Mouse (Mus musculus): Measurements from ENCODE around the gene Clec3a. TPM values are rescaled to one million over a fixed set of nuclear protein-coding genes. Genes with fewer than 3 reads are reported as not detected.

Clec3a gene
- not detected for total RNA-seq (2021)

GRCm38 (mm10) chr8:114417786-114418185 lies at the start of gene Clec3a:
Clec3a (plus strand) TSS chr8:114418086.
- DNase-seq (ENCODE audit: extremely low spot score in 1 of 2, low spot score in 1 of 2) = no peak

- DNase-seq (ENCODE audit: extremely low spot score in 1 of 2, low spot score in 1 of 2) = peak; percentile 72 to 95
Measured at GRCm38 (mm10) chr8:114369038-114369976, 48.6 kb upstream of the Clec3a start.

- DNase-seq (ENCODE audit: extremely low spot score in 1 of 2, low spot score in 1 of 2) = no peak
Measured at GRCm38 (mm10) chr8:114374390-114374789, 43.5 kb upstream of the Clec3a start.

- DNase-seq (ENCODE audit: extremely low spot score in 1 of 2, low spot score in 1 of 2) = no peak
Measured at GRCm38 (mm10) chr8:114384189-114384588, 33.7 kb upstream of the Clec3a start.

- no peak for DNase-seq (ENCODE audit: extremely low spot score in 1 of 2, low spot score in 1 of 2)
Measured at GRCm38 (mm10) chr8:114387494-114387893, 30.4 kb upstream of the Clec3a start.

- DNase-seq (ENCODE audit: extremely low spot score in 1 of 2, low spot score in 1 of 2) = no peak
Measured at GRCm38 (mm10) chr8:114390465-114391254, 27.2 kb upstream of the Clec3a start.

- DNase-seq (ENCODE audit: extremely low spot score in 1 of 2, low spot score in 1 of 2) = no peak
Measured at GRCm38 (mm10) chr8:114398326-114398725, 19.6 kb upstream of the Clec3a start.

GRCm38 (mm10) chr8:114399273-114399672 lies 18.6 kb upstream of the Clec3a start:
- DNase-seq (ENCODE audit: extremely low spot score in 1 of 2, low spot score in 1 of 2) = no peak

GRCm38 (mm10) chr8:114401679-114402078 lies 16.2 kb upstream of the Clec3a start:
- no peak for DNase-seq (ENCODE audit: extremely low spot score in 1 of 2, low spot score in 1 of 2)

- DNase-seq (ENCODE audit: extremely low spot score in 1 of 2, low spot score in 1 of 2) = no peak
Measured at GRCm38 (mm10) chr8:114411421-114411820, 6.5 kb upstream of the Clec3a start.

- DNase-seq (ENCODE audit: extremely low spot score in 1 of 2, low spot score in 1 of 2) = no peak
Measured at GRCm38 (mm10) chr8:114418486-114418885, 600 bp downstream of the Clec3a start.

- DNase-seq (ENCODE audit: extremely low spot score in 1 of 2, low spot score in 1 of 2) = no peak
Measured at GRCm38 (mm10) chr8:114418904-114419303, 1.0 kb downstream of the Clec3a start.

- no peak for DNase-seq (ENCODE audit: extremely low spot score in 1 of 2, low spot score in 1 of 2)
Measured at GRCm38 (mm10) chr8:114421544-114421943, 3.7 kb downstream of the Clec3a start.

GRCm38 (mm10) chr8:114438236-114438635 lies 20.4 kb downstream of the Clec3a start:
- DNase-seq (ENCODE audit: extremely low spot score in 1 of 2, low spot score in 1 of 2) = peak; percentile 50 to 84

- peak; percentile 100 for DNase-seq (ENCODE audit: extremely low spot score in 1 of 2, low spot score in 1 of 2)
Measured at GRCm38 (mm10) chr8:114439334-114440204, 21.7 kb downstream of the Clec3a start, which contains the start of gene Wwox. Wwox (plus strand) TSS chr8:114439655.

- no peak for DNase-seq (ENCODE audit: extremely low spot score in 1 of 2, low spot score in 1 of 2)
Measured at GRCm38 (mm10) chr8:114440205-114440589, 22.3 kb downstream of the Clec3a start.

- DNase-seq (ENCODE audit: extremely low spot score in 1 of 2, low spot score in 1 of 2) = peak in 1 of 2 experiments; percentile 37
Measured at GRCm38 (mm10) chr8:114441616-114442015, 23.7 kb downstream of the Clec3a start.

GRCm38 (mm10) chr8:114446884-114447283 lies 29.0 kb downstream of the Clec3a start:
- no peak for DNase-seq (ENCODE audit: extremely low spot score in 1 of 2, low spot score in 1 of 2)

- DNase-seq (ENCODE audit: extremely low spot score in 1 of 2, low spot score in 1 of 2) = no peak
Measured at GRCm38 (mm10) chr8:114452278-114452677, 34.4 kb downstream of the Clec3a start.

GRCm38 (mm10) chr8:114452781-114453221 lies 34.9 kb downstream of the Clec3a start:
- DNase-seq (ENCODE audit: extremely low spot score in 1 of 2, low spot score in 1 of 2) = peak; percentile 42 to 66
